Mouse (Mus musculus): Measurements from ENCODE around the gene 2010315B03Rik.

Gene 2010315B03Rik

DNA sequence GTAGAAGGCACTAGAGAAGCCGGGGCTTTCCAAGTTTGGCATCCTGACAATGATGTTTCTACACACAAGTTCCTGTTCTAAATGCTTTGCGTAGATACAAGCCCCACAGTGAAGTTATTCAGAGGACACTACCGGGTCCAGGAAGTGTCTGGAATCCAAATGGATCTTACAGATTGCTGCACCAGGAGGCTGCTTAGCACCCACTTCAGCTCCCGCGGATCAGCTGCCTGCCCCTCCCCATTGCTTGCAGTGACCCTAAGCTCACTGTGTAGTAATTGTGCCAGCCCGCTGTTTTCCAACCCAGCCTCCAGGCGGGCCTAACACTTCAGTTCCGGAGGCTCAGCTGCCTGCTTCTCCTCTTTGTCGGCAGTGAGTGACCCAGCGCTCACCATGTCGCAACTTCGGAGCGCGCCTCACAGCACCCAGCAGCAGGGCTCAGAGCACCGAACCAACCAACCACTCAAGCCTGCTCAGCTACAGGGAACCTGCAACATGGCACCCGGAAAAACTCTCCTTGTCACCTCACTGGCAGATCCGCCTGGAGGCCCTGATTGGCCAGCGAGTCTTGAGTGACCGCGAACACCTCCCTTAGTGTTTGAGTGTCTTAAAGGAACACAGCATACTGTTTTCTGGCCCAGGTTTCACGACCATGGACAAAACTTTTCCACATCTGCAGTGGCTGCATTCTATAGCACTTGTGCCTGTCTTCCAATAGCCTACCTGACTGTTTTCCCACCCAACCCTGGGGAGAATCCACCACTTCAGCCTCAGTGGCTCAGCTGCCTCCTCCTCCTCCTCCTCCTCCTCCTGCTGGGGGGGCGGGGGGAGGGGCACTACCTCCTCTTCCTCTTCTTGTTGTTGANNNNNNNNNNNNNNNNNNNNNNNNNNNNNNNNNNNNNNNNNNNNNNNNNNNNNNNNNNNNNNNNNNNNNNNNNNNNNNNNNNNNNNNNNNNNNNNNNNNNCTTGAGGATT lies at the start of gene 2010315B03Rik:
TSS of gene 2010315B03Rik (minus strand) at position 526 of the 972 bp plus-strand sequence.
- DNase-seq (ENCODE audit: low spot score): peak; percentile 88

DNA sequence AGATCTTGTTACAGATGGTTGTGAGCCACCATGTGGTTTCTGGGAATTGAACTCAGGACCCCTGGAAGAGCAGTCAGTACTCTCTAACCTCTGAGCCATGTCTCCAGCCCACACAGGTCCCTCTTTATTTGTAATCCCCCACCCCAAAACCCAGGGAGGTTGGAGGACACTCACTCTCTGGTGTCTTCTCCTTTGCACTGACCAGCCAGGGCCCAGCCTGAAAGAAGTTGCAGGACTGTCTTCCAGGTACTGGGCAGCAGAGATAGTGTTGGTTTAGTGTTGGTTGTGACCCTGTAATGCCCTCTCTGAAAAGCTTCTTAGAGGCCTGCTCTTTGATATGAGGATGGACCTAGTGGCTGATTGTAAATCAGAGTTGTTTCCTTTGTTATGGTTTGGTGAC lies 994 bp downstream of the 2010315B03Rik start:
- DNase-seq (ENCODE audit: low spot score): no peak

DNA sequence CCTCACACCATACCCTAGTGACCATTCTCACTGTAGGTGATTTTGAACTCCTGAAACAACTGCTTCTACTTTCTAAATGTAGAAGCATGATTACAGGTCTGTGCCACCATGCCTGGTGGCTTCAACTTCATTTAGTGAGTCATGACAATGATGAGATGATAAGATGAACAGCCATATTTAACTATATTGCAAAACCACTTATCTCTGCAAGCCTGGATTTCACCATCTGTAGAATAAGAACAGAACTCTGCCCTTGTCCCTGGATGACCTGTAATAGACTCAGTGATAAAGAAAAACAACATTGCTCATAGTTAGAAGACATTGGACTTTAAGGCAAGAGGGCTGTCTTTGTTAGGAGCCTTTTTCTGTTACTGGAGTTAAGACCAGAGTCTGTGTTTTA lies 24.2 kb downstream of the 2010315B03Rik start:
- DNase-seq (ENCODE audit: low spot score): no peak

DNA sequence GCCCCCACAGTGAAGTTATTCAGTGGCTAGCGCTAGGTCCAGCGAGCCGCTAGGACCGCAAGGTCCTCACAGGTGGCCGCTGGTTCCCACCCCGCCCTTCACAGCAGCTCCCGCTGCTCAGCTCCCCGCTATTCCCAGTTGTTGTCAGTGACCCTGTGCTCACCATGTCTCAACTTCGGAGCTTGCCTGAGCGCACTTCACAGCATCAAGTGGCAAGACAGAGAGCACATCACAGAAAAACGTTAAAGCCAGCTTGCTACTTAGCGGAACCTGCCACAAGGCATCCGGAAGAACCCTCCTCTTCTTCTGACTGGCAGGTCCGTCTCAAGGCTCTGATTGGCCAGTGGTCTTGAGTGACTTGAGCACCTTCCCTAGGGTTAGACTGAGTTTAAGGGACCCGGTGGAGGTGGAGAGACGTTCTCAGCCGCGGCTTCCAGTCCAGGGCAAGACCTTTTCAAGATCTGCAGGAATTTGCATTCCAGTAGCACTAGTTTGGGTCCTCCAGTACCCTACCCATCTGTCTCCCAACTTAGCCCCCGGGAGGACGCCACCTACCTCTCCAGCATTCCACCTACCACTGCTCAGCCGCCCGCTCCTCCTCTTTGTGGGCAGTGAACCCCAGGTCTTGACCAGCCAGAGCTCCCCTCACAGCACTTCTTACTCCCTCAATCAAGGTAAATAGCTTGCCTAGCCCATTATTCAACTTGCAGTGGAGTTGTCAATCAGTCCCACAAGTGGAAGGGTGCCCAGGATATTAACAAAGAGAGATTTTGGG lies 30.4 kb downstream of the 2010315B03Rik start:
- peak; percentile 89 for DNase-seq (ENCODE audit: low spot score)

DNA sequence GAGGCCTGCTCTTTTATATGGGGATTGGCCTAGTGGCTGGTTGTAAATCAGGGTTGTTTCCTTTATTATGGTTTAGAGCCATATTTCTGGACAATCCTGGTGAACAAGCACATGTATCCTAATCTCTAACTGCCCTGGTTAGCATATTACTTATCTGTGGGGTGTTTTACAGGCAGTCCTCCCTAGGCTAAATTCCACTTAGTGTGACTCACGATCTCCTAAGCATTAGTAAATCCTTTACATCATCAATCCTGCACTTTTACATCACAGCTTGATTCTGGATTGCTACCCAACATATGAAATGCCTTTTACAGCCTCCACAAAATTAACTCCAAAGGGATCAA lies 31.1 kb downstream of the 2010315B03Rik start:
- no peak for DNase-seq (ENCODE audit: low spot score)

DNA sequence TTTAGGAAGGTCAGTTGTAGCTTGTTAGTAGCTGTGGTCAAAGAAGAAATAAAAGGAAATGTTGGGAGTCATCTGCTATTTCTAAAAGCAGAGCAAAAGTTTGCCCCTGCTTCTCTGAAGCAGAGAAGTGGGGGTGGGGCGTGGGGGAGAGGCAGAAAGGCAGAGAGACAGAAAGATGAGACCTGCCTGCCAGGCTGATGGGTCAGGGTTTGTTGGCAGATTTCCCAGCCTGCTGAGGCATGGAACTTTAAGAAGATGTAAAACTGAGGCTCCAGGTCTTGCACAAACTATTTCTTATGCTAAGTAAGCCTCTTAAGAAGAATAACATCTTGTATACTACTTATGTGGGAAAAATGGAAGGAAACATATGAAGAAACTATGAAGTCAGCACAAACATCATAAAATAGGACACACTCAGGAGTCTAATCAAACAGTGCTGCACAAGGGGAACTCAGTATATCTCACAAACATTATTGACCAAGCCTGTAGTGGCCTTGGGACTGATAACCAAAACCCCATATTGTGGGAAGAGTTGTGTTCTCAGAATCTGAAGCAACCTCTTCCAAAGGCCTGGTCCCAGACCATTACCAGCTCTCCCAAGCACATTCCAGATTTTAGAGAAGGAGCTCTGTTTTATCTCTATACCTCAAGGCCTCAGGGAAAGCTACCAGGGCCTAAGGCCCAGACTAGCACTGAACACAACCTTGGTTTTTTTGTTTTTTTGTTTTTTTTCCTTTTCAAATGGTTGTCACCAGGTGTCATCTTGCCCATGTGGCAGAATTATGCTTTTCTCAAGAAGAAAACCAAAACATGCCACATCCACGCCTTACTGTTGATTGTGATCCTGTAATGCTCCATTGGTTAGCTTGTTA lies 31.7 kb downstream of the 2010315B03Rik start:
- no peak for DNase-seq (ENCODE audit: low spot score)

DNA sequence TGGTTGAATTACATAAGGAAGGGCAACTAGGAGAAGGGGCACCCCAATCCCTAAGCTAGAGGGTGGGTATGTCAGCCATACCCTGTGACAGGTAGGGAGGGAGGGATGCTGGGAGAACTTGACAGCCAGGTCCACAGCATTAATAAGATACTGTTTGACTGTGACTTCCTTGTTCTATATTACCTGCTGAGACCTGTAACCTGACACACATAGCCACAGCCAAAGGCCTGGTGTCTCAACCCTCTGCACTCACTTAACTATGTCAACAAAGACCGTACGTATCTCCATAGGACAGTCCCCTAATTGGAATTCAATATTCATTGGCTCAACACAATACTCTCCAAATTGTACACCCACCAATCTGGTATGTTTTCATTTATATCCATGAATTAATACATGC lies 33.2 kb downstream of the 2010315B03Rik start:
- no peak for DNase-seq (ENCODE audit: low spot score)

DNA sequence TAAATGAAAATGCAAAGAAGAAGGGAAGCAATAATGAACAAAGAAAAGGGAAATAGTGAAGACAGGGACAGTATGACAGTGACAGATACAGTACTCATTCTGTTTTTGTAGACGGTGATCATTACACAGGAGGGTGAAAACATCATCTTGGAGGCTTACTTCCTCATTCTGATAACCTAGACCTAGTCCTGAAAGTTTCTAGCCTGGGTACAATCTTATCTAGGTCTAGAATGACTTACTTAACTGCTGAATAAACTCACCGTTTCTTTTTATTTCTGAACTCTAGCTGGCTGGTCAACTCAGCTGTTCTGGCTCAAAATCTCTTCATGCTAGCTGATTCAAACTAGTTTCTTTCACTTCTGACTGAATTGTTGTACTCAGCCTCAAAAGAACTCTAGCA lies 37.4 kb downstream of the 2010315B03Rik start:
- DNase-seq (ENCODE audit: low spot score): no peak

DNA sequence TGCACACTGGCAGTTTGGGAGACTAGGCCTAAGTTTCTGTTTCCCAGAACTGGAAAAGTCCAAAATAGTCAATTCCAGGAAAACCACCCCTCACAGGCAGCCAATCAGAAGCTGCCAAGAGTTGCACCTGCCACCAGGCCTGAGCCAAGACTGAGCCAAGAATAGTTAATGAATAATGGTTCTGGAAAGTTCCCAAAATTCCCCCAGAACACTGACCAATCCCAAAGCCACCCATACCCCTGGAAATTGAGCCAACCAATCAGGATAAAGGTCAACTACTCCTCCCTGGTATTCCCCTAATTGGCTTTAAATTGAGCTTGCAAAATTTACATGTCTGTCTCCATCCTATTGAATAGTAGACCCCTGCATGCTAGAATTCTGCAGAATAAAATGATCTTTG lies 39.3 kb downstream of the 2010315B03Rik start:
- DNase-seq (ENCODE audit: low spot score): no peak

DNA sequence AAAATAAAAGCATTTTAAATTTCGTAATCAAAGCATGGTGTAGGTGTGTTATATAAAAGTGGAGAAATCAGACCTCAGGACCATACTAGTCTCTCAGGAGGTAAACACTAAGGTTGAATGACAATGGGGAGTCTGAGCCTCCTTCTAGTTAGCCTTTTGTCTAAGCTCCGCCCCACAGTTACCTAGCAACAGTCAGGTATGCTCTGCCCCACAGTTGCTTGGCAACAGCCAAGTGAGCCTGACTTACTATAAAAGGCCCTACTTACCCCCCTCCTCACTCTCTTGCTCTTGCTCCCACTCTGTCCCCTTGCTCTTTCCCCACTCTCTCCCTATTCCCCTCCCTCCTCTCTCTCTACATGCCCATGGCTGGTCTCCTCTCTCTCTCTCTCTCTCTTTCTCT lies 44.6 kb downstream of the 2010315B03Rik start:
- no peak for DNase-seq (ENCODE audit: low spot score)

DNA sequence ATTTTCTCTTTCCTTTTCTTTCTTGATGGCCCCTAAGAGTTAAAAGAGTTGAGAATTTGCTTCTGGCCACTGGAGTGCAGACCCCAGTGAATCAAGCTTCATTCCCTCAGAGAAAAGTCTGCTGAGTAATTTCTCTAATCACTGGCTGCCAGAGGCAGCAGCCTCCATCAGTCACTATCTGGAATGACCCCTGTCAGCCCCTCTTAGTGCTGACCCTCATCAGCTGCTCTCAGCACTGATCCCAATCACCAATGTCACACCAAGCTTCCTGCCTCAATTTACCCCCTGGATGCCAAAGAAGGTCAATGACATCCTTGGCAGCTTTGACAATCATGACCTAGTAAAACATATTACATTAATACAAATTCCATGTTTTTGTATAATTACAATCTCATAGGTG lies 45.0 kb downstream of the 2010315B03Rik start:
- no peak for DNase-seq (ENCODE audit: low spot score)

DNA sequence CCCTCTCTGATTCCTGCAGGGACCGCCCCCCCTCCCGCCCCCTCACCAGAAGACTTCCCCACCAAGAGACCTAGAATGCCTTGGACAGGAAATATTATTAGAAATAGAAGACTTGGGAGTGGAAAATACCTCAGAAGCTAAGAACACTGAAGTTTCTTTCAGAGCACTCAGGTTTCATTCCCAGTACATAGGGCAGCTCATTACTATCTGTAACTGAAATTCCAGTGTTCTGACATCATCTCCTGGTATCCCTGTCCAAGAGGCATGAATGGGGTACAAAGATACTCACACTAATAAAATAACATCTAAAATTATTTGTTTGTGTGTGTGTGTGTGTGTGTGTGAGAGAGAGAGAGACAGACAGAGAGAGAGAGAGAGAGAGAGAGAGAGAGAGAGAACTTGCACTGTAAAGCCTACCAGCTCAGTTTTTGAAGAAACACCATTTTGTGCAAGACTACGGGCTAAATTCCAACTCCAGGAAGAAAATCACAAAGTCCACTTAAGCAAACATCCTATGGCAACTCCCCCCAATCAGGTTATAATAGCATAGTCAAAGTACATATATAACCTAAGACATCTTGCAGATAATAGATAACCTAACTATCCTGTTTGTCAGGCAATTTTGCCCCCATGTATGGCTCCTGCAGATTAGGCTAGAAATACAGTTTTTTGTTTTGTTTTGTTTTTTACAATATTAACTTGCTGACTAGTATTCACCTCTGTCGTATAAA lies 49.3 kb downstream of the 2010315B03Rik start:
- peak; percentile 50 for DNase-seq (ENCODE audit: low spot score)

DNA sequence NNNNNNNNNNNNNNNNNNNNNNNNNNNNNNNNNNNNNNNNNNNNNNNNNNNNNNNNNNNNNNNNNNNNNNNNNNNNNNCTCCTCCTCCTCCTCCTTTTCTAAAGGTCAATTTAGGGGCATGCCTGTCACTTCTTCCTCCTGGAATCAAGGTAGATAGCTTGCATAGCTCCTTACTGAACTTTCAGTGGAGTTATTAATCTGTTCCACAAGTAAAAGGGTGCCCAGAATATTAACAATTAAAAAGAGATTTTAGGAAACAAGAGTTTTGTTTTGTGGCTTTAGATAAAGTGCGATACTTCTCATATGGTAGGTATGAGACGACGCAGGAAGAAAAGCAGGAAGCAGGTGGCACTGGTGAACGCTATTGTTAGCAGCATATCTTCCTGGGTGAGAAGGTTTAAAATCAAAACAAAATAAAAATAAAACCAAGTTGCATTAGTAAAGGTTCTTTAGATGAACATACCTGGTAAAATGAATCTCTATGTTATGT lies 54.4 kb downstream of the 2010315B03Rik start:
- DNase-seq (ENCODE audit: low spot score): no peak

DNA sequence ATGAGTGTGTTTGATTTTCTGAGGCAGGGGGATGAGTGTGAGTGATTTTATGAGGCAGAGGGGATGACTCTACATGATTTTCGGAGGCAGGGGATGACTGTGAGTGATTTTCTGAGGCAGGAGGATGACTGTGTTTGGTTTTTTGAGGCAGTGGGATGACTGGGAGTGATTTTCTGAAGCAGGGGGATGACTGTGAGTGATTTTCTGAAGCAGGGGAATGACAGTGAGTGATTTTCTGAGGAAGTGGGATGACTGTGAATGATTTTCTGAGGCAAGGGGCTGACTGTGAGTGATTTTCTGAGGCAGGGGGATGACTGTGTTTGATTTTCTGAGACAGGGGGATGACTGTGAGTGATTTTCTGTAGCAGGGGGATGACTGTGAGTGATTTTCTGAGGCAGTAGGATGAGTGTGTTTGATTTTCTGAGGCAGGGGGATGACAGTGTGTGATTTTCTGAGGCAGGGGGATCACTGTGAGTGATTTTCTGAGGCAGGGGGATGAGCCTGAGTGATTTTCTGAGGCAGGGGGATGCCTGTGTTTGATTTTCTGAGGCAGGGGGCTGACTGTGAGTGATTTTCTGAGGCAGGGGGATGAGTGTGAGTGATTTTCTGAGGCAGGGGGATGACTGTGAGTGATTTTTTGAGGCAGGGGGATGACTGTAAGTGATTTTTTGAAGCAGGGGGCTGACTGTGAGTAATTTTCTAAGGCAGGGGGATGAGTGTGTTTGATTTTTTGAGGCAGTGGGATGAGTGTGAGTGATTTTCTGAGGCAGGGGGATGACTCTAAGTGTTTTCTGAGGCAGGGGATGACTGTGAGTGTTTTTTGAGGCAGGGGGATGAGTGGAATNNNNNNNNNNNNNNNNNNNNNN lies 55.1 kb downstream of the 2010315B03Rik start:
- DNase-seq (ENCODE audit: low spot score): peak; percentile 89

DNA sequence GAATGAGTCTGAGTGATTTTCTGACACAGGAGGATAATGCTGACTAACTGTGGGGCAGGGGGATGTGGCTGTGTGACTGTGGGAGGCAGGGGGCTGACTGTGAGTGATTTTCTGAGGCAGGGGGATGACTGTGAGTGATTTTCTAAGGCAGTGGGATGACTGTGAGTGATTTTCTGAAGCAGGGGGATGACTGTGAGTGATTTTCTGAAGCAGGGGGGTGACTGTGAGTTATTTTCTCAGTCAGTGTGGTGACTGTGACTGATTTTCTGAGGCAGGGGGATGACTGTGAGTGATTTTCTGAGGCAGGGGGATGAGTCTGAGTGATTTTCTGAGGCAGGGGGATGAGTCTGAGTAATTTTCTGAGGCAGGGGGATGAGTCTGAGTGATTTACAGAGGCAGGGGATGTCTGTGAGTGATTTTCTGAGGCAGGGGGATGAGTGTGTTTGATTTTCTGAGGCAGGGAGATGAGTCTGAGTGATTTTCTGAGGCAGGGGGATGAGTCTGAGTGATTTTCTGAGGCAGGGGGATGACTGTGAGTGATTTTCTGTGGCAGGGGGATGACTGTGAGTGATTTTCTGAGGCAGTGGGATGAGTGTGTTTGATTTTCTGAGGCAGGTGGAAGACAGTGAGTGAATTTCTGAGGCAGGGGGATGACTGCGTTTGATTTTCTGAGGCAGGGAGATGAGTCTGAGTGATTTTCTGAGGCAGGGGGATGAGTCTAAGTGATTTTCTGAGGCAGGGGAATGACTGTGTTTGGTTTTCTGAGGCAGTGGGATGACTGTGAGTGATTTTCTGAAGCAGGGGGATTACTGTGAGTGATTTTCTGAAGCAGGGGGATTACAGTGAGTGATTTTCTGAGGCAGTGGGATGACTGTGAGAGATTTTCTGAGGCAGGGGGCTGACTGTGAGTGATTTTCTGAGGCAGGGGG lies 56.0 kb downstream of the 2010315B03Rik start:
- DNase-seq (ENCODE audit: low spot score): peak; percentile 60

DNA sequence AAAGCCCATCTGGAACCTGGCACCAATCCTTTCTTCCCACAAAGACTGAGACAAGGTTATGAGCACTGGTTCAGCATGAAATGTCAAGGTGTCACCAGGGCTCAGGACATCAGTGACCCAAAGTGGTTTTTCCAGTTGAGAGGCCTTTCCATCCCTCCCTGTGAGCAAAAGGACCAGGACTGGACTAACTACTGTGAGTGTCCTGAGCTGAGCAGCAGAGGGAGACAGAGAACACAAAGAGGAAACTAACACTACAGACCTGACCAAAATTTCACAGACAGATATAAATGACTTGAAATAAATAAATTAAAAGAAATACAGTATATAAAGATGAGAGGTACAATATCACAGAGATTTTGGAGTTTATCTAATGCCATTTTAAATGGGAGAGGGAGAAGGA lies 61.1 kb downstream of the 2010315B03Rik start:
- DNase-seq (ENCODE audit: low spot score): no peak
